Mouse (Mus musculus): ENCODE results near the gene Asb16.

Gene Asb16

GRCm38 (mm10) chr11:102309821-102310617 is 41.5 kb downstream of the Asb16 start:
- peak; percentile 46 for DNase-seq (ENCODE audit: low read depth, low spot score)

GRCm38 (mm10) chr11:102310768-102311695 is 42.5 kb downstream of the Asb16 start:
- DNase-seq (ENCODE audit: low read depth, low spot score): peak; percentile 39

GRCm38 (mm10) chr11:102311966-102312365 is 43.4 kb downstream of the Asb16 start:
- DNase-seq (ENCODE audit: low read depth, low spot score): peak; percentile 1

GRCm38 (mm10) chr11:102312586-102312985 is 44.0 kb downstream of the Asb16 start:
- no peak for DNase-seq (ENCODE audit: low read depth, low spot score)

GRCm38 (mm10) chr11:102314321-102314720 is 45.8 kb downstream of the Asb16 start:
- DNase-seq (ENCODE audit: low read depth, low spot score): no peak

- peak; percentile 48 for DNase-seq (ENCODE audit: low read depth, low spot score)
Measured at GRCm38 (mm10) chr11:102315690-102316571, 47.4 kb downstream of the Asb16 start.

- DNase-seq (ENCODE audit: low read depth, low spot score): peak; percentile 94
Measured at GRCm38 (mm10) chr11:102316572-102317297, 48.2 kb downstream of the Asb16 start.

- DNase-seq (ENCODE audit: low read depth, low spot score): peak; percentile 81
Measured at GRCm38 (mm10) chr11:102317298-102317900, 48.9 kb downstream of the Asb16 start.

- DNase-seq (ENCODE audit: low read depth, low spot score): peak; percentile 82
Measured at GRCm38 (mm10) chr11:102317901-102318575, 49.5 kb downstream of the Asb16 start.

GRCm38 (mm10) chr11:102318576-102319409 is 50.2 kb downstream of the Asb16 start:
- peak; percentile 73 for DNase-seq (ENCODE audit: low read depth, low spot score)

- peak; percentile 86 for DNase-seq (ENCODE audit: low read depth, low spot score)
Measured at GRCm38 (mm10) chr11:102319410-102319792, 50.9 kb downstream of the Asb16 start, which contains the start of gene Ubtf. Gene Ubtf (minus strand): TSS chr11:102319742.

- DNase-seq (ENCODE audit: low read depth, low spot score): peak; percentile 87
Measured at GRCm38 (mm10) chr11:102319941-102320685, 51.6 kb downstream of the Asb16 start.

GRCm38 (mm10) chr11:102320686-102321005 is 52.1 kb downstream of the Asb16 start:
- no peak for DNase-seq (ENCODE audit: low read depth, low spot score)

GRCm38 (mm10) chr11:102321931-102322330 is 53.4 kb downstream of the Asb16 start:
- no peak for DNase-seq (ENCODE audit: low read depth, low spot score)

- no peak for DNase-seq (ENCODE audit: low read depth, low spot score)
Measured at GRCm38 (mm10) chr11:102323516-102323915, 55.0 kb downstream of the Asb16 start.

- no peak for DNase-seq (ENCODE audit: low read depth, low spot score)
Measured at GRCm38 (mm10) chr11:102327250-102327649, 58.7 kb downstream of the Asb16 start.

- DNase-seq (ENCODE audit: low read depth, low spot score): no peak
Measured at GRCm38 (mm10) chr11:102327839-102328238, 59.3 kb downstream of the Asb16 start.
